Mouse (Mus musculus) MEL-GATA-1-ER (cell line): ENCODE results near the gene Aox1.
"Not testable (repeated sequence)": the region's sequence is repeated elsewhere in the genome, so short reads cannot be mapped to it uniquely, and the experiment has no call there.

Experiments used
- DNase-seq: peaks from one replicate; pipeline ENCODE4 v3.0.0-alpha.2; 2012; ENCODE audit warnings: low read depth; ENCODE audit errors: extremely low read depth

Gene Aox1

DNA sequence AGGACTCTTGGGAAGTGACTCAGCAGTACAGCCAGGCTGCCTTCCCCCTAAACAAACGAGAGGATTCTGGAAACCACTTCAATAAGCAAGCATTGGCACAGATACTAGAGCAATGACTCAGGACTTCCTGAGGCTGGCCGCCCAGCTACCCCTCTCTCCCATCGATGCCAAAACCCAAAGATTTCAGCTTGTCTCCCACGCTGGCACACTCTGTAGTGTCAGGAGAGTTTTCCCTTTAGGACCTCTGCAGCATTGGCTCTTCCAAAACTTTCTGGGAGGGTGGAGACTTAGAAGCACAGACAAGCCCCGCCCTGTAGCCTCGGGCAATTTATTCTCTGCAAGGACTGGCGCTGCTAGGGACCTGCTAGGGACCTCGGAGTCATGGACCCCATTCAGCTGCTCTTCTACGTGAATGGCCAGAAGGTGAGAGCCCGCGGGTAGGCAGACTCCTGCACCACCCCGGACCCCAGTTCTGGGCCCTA is at the start of gene Aox1:
TSS of gene Aox1 (plus strand) at position 296 of the 482 bp plus-strand sequence.
- peak; percentile 72 for DNase-seq

DNA sequence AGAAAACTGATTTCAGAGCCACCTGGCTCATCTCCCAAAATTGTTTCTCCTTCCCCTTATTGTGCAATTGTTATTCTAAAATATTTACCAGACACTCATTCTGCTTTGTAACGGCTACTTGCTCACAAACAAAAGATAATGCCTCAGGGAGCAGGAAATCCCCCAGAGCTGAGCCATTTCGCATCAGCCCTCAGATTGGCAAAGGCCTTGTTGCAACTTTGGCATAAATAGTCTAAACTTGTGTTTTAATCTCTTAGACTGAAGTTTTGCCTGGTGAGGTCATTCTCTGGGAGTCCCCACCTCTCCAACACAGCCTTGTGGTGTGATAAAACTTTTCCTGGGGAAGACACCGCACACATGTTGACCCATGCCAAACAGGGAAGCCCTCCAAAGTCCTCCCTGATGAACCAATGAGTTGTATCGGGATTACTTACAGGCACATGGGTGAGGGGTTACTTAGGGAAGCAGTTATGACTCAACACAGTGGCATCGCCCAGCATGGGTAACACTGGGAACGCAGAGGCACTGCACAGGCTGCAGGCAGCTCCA is 40.6 kb upstream of the Aox1 start:
- DNase-seq, result no peak

DNA sequence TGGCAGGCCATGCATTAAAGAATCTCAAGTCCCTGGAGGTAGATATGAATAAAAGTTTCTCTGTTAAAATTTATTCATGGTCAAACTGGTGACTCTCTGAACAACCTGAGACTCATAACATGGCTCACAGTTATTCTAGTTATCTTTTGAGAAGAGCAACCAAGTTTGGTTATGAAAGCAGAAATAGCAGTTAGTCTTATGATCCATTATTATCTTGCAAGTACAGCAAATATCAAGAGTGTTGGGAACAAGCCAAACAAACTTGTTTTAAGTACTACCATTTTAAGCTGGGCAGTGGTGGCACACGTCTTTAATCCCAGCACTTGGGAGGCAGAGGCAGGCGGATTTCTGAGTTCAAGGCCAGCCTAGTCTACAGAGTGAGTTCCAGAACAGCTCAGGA is 38.5 kb upstream of the Aox1 start:
- no peak for DNase-seq

DNA sequence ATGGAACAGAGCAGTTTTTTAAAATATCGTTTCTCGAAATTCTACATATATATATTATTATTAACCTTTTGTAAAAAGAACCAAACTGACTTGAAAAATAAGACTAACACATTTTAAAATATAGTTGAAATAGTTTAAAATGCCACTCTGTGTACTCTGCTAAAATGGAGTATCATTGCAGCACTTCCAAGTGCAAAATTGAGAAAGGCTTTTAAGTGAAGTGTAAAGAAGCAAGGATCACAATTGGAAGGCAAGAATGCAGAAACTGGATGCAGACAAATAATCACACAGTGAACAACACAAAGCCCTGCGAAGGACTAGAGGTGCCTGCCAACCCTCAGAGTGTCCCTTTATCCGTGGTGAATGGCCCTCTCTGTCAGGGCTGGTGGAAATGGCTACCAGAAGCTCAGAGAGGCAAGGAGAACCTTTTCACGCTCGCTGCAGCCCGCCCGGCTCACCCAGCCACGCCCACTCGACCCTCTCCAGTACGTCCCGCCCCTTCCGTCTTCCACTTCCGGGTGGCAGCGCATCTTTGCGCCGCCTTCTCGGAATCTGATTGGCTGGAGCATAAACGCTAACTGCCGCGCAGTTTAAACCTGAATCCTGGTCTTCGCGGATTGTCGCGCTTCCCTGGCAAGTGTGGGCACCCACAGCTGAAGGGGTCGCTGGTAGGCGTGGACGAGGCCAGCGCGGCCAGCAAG is 34.1 kb upstream of the Aox1 start, which contains the start of gene Sgo2a:
TSS of gene Sgo2a (plus strand) at position 540 of the 701 bp plus-strand sequence.
- DNase-seq, result peak; percentile 92

GRCm38 (mm10) chr1:57996133-57996615 is 33.6 kb upstream of the Aox1 start:
- DNase-seq, result peak; percentile 43

DNA sequence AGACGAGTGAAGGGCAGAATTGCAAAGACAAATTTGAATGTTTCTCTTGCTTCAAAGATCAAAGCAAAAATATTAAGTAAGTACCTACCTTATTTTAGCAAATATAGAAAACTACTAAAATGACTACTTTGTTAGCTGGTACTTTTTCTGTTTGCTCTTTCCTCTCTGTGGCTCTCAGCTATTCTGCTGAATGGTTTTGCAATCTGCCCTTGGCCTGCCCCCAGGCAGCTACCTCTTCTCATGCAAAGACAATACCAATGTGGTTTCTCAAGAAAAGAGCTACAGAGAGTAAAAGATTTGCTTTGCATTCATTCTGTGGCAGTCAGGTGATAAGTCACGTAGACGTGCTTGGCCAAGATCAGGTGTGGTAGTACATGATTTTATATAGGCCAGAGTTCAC is 31.6 kb upstream of the Aox1 start:
- no peak for DNase-seq

GRCm38 (mm10) chr1:58006388-58006787 is 23.3 kb upstream of the Aox1 start:
- DNase-seq, result not testable (repeated sequence)

- no peak for DNase-seq
Observed at GRCm38 (mm10) chr1:58018856-58019255, 10.9 kb upstream of the Aox1 start, which contains the start of gene Kctd18. Gene Kctd18 (minus strand): TSS chr1:58018956.

- DNase-seq, result peak; percentile 41
Observed at GRCm38 (mm10) chr1:58027707-58028106, 2.0 kb upstream of the Aox1 start.

DNA sequence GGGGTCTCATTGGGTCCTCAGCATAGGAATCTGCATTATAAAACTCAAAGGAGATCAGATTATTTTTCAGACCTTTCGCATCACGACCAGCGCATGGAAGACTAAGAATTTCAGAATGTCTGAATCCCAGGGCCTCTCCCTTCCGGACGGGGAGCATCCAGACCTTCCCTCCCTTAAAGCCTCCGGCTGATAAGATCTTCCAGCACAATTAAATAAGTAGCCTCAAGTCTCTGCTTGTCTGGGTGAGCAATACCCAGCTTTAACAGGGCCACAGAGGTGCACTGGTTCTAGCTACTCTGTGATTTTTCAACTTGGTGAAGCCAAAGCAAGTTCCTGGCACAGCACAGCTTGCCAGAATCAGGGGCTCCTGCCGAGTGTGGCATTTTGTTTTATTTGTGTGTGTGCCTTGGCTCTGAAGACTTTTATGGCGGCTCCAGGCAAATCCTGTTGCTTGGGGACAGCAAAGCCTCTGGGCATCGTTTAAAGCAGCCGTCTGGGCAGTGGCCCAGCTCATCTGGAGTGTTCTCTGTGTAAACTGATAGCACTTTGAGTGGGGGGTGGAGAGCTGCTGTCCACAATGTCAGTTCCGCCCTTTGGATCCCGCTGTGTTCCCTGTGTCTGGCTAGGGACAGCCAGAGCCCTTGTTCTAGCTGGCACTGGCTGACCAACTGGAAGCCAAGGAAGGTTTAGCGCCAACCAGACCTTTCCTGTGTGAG is 583 bp downstream of the Aox1 start:
- no peak for DNase-seq

GRCm38 (mm10) chr1:58031160-58031769 is 1.5 kb downstream of the Aox1 start:
- DNase-seq, result peak; percentile 88

DNA sequence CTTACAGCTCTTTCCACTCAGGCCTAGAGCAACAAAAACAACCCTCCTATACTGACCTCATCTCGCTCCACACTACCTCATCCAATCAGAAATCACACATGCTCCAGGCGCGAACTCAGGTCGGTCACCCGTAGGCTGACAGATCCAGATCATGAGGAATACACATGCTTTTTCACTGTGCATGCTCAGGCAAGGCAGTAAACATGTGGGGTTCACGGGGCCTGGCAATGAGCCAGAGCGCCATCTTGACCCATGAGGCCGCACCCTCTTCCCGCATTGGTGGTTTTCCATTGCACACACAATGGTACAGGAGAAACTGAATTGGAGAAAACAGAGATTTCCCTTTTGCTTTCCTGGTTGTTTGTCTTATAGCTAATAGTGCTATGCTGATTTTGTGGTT is 7.6 kb downstream of the Aox1 start:
- not testable (repeated sequence) for DNase-seq

DNA sequence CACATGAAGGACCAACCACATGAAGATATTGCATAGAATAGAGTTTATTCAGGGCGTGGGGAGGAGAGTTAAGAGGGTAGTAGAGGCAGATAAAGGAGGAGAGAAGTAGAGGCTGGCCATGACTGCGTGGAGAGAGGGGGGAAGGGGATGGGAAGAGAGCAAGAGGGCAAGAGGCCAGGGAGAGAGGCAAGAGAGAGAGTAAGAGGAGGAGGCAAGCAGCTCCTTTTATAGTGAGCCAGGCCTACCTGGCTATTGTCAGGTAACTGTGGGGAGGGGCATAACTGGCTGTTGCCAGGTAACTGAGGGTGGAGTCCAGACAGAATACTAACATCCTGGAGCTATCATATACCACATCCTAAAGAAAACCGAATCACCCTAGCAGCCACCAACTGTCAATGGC is 15.3 kb downstream of the Aox1 start:
- DNase-seq, result no peak

GRCm38 (mm10) chr1:58045546-58045945 is 15.8 kb downstream of the Aox1 start:
- DNase-seq, result no peak

GRCm38 (mm10) chr1:58046721-58047290 is 17.1 kb downstream of the Aox1 start:
- DNase-seq, result no peak

- DNase-seq, result no peak
Observed at GRCm38 (mm10) chr1:58049126-58049525, 19.4 kb downstream of the Aox1 start.

DNA sequence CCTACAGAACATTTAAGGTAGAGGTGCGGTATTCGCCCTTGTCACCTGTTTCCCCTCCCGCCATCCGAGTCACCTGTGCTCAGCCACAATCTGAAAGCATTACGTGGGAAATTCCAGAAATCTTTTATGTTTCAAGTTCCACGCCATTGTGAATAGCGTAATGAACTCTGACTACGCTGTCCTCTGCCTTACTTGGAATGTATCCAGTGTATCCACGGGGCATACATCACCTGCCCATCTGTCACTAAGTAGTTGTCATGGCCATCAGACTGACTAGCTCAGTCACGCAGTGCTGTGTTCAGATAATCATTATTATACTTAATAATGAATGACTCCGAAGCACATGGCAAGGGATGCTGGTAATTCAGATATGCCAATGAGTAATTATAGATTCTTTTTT is 25.9 kb downstream of the Aox1 start:
- no peak for DNase-seq

- DNase-seq, result no peak
Observed at GRCm38 (mm10) chr1:58056074-58056807, 26.5 kb downstream of the Aox1 start.

GRCm38 (mm10) chr1:58056939-58057338 is 27.2 kb downstream of the Aox1 start:
- no peak for DNase-seq

- DNase-seq, result no peak
Observed at GRCm38 (mm10) chr1:58058846-58059245, 29.1 kb downstream of the Aox1 start.

GRCm38 (mm10) chr1:58062131-58062530 is 32.4 kb downstream of the Aox1 start:
- no peak for DNase-seq
